Mouse (Mus musculus) CD4-positive helper T cell, adult 2 months (primary cell): ENCODE results near the gene 1700029H14Rik.

ENCODE experiments used
- DNase-seq: peaks from one replicate; pipeline ENCODE4 v3.0.0-alpha.2; 2012; ENCODE audit warnings: low read depth, missing footprints, low spot score

Gene 1700029H14Rik

DNA sequence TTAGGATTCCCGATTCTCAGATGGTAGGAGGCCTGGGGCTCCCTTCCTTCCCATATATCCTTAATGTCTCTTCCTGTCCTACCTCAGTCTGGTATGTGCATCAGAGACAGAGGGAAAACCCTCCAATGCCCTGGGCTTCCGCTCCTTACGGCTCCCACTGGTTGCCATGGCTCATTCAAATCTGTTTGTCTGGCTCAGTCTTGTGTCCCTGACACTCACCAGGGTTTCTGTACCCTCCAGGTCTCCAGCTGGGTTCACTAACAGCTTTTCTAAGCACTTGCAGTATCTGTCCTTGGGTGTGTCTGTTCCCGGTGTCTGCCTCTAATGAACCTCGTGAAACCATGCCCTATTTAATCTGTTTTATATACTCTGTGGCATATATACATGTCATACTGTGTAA is 20.7 kb downstream of the 1700029H14Rik start:
- DNase-seq, result no peak

DNA sequence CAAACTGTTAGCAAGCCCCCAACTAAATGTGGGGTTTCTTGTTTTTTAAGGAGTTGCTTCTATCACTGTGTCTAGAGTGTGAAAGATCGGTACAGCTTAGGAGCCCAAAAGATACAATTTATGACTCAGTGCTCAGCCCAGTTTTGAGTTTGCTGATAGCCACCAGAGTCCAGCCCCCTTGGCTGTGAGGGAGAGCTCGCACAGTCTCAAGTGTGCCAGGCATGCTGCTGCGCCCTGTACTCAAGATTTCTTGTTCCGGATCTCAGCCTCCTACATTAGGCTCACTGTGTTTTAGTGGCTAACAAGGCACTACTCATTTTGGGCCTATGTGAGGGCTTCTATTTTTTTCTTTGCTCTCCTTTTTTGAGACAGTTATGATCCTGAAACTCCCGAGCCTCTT is 22.1 kb downstream of the 1700029H14Rik start:
- no peak for DNase-seq

- no peak for DNase-seq
These were observed 23.4 kb downstream of the 1700029H14Rik start for GRCm38 (mm10) chr8:13538821-13539220.

DNA sequence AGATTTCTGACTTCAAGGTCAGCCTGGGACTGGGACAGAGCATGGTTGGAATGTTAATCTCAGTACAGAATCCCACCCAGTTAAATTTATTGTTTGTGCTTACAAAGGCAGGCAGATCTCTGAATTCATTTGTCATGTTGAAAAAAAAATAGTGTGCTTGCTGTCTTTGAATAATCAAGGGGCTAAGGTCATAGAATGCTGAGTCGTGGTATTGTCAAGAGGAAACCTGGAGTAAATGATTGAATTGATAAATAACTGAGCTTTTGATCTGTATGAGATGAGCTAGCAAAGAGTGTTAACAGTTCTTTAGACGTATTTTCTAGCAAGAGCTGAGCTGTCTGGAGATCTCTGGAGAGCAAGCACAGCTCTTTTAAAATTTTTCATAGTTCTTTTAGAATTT is 25.2 kb downstream of the 1700029H14Rik start:
- DNase-seq, result no peak

- DNase-seq, result no peak
These were observed 29.1 kb downstream of the 1700029H14Rik start for GRCm38 (mm10) chr8:13533123-13533522.

- no peak for DNase-seq
These were observed 30.6 kb downstream of the 1700029H14Rik start for GRCm38 (mm10) chr8:13531602-13532171.

DNA sequence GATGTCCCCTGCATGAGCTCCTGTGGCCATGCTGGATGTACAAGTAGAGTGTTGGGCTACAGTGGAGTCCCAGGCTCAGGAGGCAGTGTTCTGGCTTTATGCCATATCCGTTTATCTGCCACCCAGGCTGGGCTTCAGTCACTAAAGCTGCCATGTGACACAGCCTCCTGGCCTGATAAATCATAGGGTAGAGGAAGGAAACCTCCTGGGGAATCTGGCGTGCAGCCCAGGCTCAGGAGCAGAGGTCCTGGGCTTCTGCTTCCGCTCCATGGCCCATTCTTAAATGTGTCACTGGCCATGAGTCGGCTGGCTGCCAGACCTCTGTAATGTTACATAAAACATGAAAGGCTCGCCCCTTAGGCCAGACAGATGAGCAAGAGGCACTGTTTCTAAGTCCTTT is 31.3 kb downstream of the 1700029H14Rik start:
- no peak for DNase-seq

GRCm38 (mm10) chr8:13530401-13530800 is 31.9 kb downstream of the 1700029H14Rik start:
- DNase-seq, result no peak

DNA sequence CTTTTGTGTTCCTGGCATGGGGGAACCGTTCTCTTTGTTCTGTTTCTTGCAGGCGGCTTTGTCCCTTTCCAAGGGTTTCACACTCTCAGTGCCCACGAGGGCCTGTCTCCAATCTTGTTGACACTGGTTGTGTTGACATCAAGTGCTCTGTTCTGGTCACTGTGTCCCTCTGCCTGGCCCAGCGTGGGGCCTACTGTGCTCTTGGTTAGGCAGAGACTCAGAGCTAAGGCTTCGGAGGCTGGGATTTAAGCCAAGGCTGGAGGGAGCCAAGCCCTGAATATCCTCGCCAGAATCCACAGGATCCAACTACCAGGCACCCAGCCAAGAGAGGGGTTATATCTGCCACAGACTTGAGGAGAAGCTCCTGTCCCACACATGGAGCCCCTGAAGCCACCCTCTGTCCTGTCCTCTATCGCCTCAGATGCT is 32.4 kb downstream of the 1700029H14Rik start:
- no peak for DNase-seq

DNA sequence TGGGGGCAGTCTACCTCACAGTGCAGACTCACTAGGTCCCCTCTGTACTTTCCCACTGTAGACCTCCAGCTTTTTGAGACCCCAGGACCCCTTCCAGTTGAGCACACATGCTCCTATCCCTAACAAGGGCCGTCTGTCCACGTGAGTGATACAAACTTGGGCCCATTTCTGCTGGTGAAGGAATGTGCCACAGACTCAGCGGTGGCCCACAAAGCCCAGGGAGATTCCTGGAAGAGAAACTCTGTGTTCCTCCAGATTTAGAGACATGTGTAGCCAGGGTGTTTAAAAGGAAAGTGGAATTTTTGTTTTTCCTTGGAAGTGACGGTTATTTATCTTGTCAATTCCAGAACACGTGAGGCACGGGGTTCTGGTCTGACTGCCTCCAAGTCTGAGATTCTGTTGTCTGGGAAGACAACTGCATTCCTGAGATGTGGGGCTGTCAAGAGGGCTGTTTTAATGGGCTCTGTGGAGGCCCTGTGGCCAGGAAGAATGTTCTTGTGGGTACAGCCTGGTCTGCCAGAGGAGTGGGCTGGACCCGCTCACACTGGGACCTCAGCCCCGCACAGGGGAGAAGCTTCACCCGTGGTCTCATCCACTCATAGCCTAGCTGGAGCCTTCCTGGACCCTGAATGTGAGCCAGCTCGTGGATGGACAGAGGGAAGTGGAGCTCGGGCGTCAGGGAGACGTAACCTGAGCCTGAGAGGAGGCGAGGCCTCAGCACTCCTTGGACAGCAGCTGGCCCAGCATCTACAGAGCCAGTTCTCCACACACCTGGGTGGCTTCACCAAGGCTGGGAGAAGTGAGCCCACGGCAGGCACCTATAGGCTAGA is 33.0 kb downstream of the 1700029H14Rik start:
- DNase-seq, result no peak

DNA sequence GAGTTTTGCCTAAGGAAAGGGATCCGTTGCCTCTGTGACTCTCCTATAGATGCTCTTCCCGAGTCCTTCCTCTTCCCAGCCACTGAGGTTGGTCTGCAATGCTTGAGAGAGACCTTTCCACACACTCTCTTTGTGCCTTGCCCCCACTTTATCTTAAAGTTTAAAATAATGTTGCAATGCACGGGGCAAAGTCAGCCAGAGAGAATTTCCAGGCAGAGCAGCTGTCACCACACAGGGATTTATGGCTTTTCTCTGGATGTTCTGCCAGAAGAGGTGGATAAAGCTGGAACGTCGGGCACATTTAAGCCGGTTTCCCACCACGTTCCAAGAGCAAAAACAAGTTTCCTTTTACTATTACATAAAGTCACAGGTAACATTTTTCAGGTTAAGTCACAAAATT is 40.9 kb downstream of the 1700029H14Rik start:
- DNase-seq, result no peak

DNA sequence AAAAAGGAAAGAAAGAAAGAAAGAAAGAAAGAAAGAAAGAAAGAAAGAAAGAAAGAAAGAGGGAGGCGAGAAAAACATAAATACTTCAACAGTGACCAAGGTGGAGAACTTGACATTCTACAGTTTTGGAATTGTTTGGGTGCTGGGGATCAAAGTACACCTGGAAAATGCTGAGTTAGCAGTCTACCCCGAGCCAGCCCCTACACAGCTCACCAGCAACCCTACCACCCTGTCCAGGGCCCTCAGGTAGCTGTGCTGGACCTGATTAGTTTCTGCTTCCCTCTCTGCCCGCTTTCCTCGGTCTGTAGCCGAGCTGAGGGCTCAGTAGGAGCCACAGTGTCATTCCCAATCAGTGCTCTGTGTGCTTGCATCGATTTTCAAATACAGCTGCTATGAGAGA is 41.9 kb downstream of the 1700029H14Rik start:
- no peak for DNase-seq

DNA sequence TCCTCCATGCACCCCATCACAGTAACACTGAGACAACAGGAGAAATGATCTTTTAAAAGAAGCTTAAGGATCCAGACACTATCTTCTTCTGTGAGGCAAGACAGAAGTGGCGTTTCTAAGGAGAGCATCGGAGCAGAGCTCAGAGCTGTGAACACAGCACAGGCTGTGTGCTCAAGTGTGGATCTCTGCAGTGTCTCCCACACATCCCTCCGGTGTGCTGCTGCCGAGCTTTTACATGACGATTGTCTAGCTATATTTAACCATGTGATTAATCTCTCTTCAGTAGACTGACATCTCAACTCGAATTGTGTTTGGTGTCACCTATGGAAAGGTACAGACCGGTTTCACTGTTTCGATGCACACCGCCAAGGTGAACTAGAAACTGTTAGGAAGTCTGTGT is 42.8 kb downstream of the 1700029H14Rik start:
- DNase-seq, result no peak

- DNase-seq, result no peak
These were observed 44.9 kb downstream of the 1700029H14Rik start for GRCm38 (mm10) chr8:13517284-13517781.

- DNase-seq, result no peak
These were observed 45.5 kb downstream of the 1700029H14Rik start for GRCm38 (mm10) chr8:13516728-13517127.

- no peak for DNase-seq
These were observed 46.2 kb downstream of the 1700029H14Rik start for GRCm38 (mm10) chr8:13516011-13516442.

DNA sequence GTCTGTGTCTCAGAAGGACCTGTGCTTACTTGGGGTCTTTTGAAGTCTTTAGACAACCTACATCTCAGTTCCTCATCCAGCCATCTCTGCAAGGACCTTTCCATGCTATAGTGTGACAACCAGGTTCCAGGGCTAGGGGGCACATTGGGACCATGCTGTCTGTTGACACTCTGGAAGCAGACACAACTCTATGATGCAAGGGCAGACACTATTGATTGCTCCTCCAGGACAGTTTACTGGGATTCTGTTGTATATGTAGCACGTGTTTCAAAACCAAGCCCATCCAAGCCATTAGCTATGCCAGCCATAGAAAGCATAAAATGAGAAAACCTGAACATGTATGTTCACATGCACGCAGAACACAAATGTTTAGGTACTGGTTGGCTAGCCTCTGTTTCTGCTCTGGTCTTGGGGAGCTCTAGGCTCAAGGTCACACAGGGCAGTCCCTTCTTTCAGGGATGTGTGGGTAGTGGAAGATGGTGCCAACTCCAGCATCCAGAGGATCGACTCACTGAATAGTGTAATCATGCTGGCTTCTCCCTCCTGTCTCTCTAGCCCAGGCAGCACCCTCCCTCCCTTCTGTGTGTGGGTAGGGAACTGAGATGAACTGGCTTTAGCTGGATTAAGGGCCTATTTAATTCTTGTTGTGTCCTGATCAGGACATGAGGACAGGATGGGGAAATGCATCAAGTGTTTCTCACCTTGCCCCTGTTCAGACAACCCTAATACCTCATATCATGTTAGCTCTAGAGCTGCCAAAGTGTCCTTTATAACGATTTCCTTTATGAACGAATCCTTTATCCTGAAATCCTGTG is 48.5 kb downstream of the 1700029H14Rik start:
- DNase-seq, result no peak

DNA sequence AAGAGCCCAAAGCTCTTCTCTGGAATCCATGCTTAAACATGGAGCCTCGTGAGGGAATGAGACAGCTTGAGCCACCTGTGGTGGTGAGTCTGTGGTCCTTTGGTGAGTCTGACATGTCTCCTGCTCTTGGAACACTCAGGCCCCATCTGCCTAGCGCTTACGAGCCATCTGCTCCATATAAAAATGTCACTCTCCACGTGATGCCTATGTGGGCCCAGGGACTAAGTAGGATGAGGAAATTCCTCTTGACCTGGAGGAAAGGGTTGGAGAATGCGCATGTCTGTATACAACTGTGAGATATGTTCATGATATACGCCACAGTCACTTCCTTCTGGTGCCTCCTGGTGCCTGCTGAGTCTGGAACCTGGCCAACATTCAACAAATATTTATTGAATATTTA is 49.6 kb downstream of the 1700029H14Rik start:
- DNase-seq, result no peak

GRCm38 (mm10) chr8:13512016-13512415 is 50.2 kb downstream of the 1700029H14Rik start:
- DNase-seq, result no peak

DNA sequence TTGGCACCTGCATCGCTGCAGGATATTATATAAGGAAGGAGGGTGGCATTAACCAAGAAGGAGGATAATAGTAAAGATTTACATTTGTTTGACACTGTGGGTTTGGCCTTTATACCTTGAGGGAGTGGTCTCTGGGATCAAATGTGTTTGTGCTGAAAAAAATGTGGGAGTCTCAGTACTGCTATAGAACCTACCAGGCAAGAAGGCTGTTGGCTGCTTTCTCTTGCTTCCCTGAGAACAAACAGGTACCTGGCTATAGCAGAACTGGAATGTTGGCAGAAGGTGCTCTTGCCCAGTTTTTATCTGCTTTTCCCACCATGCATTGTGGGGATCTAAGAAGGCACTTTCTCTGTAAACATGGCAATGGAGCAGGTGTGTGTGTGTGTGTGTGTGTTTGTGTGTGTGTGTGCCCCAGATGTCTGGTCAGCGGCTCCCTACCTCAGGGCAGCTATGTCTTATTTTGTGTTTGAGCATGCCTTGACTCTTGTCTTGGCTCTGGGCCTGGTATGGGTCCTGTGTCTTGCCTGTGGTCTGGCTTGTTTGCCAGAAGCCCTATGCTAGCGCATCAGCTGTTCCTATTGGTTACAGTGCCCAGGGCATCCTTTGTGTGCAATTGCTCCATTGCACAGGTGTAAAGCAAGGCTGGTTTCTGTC is 54.9 kb downstream of the 1700029H14Rik start:
- no peak for DNase-seq

DNA sequence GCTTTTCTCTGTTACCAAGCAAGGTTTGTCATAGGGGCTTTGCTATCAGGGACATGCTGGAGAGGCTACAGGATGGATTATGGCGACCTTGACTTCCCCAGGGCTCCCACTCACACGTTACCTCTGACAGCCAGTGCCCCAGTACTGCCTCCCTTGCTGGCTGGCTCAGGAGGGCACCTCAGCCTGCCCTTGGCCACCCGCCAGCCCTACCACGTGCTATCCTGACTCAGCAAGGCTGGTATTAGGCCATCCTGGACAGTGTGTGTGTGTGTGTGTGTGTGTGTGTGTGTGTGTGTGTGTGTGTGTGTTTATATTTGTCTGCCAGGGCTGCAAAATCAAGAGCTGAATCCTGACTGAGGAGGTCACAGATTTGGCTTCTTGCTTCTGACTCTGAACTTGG is 55.4 kb downstream of the 1700029H14Rik start:
- no peak for DNase-seq
